Mouse (Mus musculus) regulatory T cell (primary cell): ENCODE measurements around the gene Ttf1.

Experiments
- in situ Hi-C: fragments of 300-600 bp; cut with MboI, MseI; formaldehyde crosslinking; loops from one replicate; pipeline ENCODE4 v1.15.1; 2025; ENCODE audit warnings: high pct_unique_total_duplicates

Gene Ttf1

DNA sequence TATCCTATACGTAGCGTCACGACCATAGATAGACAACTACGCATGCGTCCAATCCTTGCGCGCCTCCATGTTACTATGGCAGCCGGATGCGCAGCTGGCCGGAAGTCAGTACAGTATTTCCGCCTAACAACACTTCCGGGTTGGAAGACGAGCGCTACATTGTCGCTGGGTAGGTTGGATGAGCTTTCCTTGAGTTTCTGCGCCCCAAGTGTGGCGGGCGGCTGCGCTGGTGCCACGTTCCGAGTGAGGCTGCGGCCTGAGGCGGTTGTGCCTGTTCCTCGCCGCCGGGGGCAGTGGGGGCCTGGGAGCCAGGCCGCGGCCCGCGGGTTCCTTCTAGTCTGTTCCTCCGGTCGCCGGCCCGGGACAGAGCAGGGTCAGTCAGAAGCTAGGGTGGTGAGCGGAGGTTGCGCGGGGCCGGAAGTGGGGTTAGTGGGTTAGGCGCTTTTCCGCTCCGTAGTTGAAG lies at the start of gene Ttf1:
TSS of gene Ttf1 (plus strand) at position 128 of the 463 bp plus-strand sequence.
- in situ Hi-C loops: no loop called here

DNA sequence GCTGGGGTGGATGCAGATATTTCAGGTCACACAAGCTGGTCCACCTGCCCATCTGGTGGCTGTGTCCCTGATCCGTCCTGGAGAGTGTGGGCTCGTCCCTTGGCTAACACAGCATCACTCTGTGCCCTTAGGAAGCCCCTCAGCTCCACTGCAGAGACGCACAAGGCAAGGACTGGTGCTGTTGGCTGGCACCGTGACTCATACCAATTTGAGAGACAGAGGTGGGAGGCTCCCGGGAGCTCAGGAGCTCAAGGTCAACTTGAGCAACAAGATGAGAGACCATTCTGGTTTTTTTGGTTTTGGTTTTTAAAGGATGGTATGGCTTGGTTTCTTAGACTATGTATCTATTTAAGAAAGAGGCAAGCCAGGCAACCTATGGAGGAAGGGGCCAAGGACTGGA lies 47.5 kb upstream of the Ttf1 start:
- in situ Hi-C loops: no loop called here

- in situ Hi-C loops: no loop called here
Observed at GRCm38 (mm10) chr2:29016599-29017587, 43.2 kb upstream of the Ttf1 start.

GRCm38 (mm10) chr2:29018680-29019079 lies 41.4 kb upstream of the Ttf1 start:
- in situ Hi-C loops: no loop called here

DNA sequence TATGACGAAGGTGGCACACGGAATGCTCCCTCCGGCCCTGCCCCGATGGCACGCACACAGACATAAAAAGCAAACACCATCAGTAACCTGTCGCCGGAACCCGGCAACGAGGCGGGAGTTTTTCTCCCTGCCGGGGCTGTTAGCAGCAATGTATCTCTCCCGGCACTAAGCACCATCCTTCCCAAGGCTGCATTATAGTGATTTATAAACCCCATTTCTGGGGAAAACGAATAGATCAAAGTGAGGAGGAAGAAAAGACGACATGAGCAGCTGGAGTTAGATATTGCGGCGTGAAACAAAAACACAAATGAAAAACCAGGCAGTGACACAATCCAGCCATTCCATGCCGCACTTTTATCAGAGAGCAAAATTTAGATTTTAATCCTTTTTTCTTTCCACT lies 39.0 kb upstream of the Ttf1 start:
- in situ Hi-C loops: loop anchor here (10.0 kb wide), 1 partner anchor 1396 kb away; no protein-coding TSS in a partner anchor

- in situ Hi-C loops: loop anchor here (10.0 kb wide), 1 partner anchor 1398 kb away; no protein-coding TSS in a partner anchor
Observed at GRCm38 (mm10) chr2:29023001-29023400, 37.1 kb upstream of the Ttf1 start.

DNA sequence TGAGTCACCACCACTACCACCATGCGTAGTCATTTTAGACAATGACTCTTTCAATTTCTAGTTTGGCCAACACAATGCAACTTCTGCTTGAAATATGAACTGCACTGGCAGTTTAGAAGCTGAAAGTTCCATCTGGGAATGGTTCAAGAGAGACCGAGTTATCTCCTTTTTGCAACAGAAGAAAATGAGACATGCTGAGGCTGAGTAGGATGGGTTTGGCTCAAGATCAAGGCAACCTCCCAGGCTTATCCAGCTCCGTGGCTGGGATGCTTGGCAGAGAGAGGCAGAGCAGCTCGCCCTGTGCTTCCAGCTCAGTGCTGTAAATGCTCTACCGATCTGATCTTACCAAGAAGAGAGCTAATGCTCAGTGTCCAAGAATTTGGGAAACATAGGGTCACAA lies 34.8 kb upstream of the Ttf1 start:
- in situ Hi-C loops: loop anchor here (10.0 kb wide), 1 partner anchor 1400 kb away; no protein-coding TSS in a partner anchor

DNA sequence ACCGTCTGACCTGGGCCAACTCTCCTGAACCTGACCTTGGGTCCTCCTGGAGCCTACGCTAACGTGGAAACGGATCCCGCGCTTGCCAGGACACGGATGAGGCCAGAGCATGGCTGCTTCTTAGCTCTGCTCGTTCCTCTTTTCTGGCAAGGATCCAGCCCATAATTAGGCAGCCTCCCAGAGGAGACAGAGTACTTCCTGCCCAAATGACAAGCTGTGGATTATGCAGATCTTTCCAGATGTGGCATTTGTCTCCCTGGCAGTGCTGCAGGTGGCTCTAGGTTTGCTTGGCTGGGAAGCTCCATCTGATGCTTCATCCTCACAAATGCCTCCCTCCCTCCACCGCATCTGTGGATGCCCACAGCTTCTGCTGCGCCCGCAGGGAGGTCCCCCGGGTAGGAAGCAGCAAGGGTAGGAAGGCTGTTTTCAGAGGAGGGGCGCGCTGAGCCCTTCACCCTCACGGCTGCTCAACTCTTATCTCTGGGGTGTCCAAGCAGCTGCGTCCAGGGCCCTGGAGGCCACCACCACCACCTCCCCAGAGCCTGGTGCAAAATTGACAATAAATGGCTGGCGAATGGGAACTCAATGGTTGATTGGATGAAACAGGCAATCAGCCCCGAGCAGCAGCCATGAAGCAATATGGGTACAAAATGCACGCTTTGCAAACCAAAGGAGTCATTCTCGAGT lies 29.9 kb upstream of the Ttf1 start:
- in situ Hi-C loops: no loop called here

DNA sequence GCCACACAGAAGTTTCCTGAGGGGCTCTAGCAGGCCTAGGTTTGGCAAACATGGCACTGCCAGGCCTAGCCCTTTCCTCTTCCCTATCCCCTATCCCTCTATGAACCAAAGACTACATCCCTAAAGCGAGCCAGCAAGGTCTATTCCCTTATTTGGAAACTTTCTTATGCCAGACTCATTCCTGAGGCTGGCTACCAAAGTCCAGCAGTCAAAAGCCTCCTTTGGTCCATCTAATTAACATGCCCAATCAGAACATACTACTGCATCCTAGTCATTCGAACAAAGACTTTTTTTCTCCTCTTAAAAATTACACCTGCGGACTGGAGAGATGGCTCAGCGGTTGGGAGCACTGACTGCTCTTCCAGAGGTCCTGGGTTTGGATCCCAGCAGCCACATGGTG lies 28.1 kb upstream of the Ttf1 start:
- in situ Hi-C loops: no loop called here

- in situ Hi-C loops: no loop called here
Observed at GRCm38 (mm10) chr2:29034542-29035475, 25.3 kb upstream of the Ttf1 start.

DNA sequence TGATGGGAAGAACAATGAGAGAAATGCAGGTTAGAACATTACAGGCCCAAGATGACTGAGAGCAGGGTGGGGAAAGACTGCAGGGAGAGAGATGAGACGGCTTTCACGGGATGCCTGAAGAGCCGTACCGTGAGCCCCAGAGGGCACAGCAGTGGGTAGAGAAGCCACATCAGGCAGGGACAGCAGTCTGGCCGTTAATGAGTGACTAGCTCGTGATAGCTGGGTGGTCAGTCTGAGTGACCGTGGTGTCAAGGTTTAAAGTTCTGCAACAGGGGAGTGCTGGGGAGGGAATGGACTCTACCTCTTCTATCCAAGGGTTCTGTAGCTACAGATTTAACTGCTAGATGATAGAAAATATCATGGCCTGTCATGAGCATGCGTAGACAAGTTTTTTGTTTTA lies 24.4 kb upstream of the Ttf1 start:
- in situ Hi-C loops: no loop called here

- in situ Hi-C loops: loop anchor here (5.0 to 10.0 kb wide), 2 partner anchors 117 to 445 kb away; no protein-coding TSS in a partner anchor
Observed at GRCm38 (mm10) chr2:29039741-29040140, 20.3 kb upstream of the Ttf1 start.

DNA sequence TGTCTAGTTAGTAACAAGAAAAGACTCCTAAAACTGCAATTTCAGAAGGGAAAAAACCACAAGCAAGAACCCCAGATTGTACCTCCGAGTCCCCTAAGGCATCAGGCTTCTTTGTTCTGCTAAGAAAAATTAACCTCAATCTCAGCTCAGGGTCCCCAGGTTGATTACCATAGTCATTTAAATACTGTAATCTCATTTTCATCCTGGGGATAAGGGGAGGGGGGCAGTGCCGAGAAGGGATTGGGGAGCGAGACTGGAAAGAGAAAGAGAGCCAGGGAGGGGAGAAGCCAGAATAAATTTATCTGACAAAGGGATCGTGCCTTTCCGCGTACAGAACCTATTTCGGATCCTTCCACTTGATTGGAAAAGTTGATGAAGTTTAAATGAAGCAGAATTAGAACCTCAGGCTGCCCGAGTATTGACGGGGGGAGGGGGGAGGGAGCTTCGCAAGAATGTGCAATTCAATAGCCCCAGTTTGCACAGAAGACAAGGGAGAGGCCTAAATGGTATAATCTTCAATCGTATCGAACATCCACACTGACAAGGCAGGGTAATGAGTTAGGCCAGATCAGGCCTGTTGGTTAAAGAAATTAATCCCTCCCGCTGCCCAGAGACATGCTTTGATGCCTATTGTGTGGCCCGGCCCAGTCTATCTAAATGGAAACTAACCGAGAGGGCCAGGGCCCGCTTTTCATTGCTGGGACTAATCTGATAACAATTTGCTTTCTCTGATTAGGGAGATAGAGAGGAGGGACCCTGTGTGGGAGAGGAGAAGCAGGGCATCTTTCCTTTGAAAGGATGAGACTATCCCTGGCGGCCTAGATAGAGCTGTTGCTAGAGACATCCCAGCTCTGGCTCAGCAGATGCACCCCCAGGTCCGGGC lies 19.2 kb upstream of the Ttf1 start:
- in situ Hi-C loops: loop anchor here (5.0 to 10.0 kb wide), 2 partner anchors 119 to 446 kb away; no protein-coding TSS in a partner anchor

DNA sequence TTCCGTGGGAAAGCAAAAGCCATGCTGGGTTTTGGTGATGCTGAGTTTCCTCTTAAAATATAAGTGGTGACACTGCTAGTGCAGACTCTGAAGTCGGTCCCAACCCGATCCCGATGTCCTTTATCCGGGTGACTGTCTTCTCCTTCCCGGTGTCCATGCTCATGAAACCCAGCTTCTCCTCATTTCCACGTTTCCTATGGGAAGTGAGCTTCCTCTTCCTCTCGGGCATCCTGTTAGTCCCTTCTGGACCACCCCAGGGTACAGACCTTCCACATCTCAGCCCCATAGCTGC lies 18.6 kb upstream of the Ttf1 start:
- in situ Hi-C loops: loop anchor here (5.0 to 10.0 kb wide), 2 partner anchors 119 to 447 kb away; no protein-coding TSS in a partner anchor

- in situ Hi-C loops: loop anchor here (5.0 to 10.0 kb wide), 2 partner anchors 120 to 447 kb away; no protein-coding TSS in a partner anchor
Observed at GRCm38 (mm10) chr2:29042124-29042523, 17.9 kb upstream of the Ttf1 start.

DNA sequence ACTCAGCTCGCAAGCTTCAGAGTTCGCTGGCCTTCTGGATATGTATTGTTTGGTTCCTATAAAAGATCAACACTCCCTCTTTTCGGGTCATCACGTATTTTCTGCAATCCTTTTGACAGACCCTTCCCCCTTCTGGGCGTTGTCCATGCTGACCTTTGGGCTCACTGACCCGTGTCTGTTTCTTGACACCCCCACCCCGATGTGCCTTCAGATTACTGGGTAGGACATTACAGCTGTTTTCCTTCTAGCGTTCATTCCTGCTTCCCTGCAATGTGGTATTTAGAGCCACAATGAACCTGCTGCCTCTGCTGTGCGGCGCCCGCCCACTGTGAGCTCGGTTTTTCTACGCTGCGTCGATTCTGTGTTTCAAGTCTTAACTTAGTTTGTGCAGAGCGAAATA lies 13.9 kb upstream of the Ttf1 start:
- in situ Hi-C loops: loop anchor here (5.0 to 10.0 kb wide), 2 partner anchors 294 to 451 kb away; no protein-coding TSS in a partner anchor

- in situ Hi-C loops: no loop called here
Observed at GRCm38 (mm10) chr2:29051932-29052331, 8.1 kb upstream of the Ttf1 start.

DNA sequence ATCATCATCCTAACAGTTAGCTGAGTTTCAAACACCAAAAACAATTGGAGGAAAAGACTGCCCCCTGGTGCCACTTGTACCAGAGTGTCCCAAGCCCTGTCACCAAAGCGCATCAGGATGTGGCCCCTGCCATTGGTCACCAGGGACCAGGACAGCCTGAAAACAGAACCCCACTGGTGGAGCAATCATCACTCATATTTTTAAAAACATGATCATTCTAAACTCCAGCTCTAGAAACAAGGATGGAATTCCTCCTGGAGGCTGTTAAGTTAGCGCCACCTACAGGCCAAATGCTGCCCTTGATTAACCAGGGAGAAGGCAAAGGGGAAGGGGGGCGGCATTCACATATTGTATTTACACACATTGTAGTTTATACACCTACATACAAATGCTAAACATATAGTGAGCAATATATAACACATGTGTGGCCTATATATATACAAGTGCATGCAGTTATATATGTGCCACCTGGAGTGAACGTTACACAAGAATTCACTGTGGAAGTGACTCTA lies 7.1 kb upstream of the Ttf1 start:
- in situ Hi-C loops: no loop called here

DNA sequence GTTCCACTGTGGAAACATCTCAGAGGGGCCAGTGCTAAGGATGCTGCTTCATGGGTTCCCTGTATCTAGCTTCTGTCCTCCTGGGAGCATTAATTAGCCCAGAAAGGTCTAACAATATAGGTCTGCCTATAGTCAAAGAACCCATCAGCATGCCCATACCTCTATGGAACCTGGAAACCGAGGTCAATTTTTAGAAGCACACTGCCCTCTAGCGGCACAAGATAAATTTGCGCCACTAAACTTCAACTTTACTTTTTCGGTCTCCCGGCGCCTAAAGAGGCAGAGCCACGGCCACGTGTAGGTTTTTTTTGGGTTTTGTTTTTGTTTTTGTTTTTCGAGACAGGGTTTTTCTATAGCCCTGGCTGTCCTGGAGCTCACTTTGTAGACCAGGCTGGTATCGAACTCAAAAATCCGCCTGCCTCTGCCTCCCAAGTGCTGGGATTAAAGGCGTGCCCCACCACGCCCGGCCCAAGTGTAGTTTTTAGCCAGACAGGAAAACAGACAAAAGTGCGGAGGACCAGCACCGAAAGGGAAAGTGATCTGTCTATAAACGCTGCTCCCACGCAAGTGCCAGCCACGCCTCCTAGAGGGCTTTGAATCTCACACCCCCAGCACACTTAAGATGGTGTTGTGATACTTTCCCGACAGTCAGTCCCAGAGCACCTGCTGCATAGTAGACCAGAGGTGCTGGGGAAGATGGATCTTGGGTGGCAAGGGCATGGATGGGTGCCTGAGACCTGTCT lies 6.1 kb upstream of the Ttf1 start:
- in situ Hi-C loops: no loop called here
